Mouse (Mus musculus): ENCODE results near the gene Sema4c.

The Sema4c gene

DNA sequence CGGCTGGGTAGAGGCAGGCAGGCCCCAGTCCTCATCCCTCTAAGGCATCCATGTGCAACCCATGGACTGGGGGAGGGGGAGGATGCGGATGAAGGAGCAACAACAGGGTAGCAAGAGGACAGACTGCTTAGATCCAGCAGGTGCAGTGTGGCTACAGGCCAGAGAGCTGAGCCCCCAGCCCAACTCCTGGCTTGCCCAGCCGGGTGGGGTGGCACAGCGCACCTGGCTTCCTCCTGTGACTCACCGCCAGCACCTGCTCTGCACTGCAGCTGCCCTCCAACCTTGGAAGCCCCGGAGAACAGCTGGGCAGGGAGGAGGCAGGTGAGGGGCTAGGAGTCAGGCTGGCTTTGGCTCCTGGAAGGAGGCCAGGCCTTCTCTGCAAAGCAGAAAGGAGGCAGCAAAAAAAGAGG lies 21.8 kb upstream of the Sema4c start:
- DNase-seq (ENCODE audit: low spot score), result no peak

DNA sequence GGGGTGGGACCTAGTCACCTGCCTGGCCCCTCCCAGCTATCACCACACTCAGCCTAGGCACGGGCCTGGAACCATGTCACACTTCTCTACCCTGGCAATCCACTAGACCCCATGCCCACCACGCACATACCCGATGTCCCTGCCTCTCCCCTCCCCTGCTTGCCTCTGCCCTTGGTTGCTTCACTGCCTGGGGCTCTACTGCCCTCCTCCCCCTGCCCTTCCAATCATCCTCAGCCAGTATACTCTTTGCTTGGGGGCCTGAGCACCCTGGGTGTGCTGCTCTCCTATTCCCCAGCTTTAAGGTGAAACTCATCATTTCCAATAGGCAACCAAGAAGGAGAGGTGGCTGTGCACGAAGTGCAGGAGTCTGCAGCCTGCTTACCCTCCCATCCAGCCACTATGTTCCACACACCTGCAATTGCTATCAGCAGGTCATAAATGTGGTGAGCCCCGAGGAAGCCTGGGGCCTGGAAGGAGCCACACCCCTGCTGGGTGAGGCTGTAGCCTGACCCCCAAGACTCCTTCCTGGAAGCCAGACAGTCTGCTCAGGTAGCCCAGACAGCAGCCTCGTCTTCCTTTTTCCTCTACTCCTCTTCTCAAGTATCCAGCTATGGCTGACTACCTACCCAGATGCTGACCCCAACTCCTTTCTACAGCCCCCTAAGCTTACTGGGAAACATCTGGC lies 19.0 kb upstream of the Sema4c start:
- no peak for DNase-seq (ENCODE audit: low spot score)

DNA sequence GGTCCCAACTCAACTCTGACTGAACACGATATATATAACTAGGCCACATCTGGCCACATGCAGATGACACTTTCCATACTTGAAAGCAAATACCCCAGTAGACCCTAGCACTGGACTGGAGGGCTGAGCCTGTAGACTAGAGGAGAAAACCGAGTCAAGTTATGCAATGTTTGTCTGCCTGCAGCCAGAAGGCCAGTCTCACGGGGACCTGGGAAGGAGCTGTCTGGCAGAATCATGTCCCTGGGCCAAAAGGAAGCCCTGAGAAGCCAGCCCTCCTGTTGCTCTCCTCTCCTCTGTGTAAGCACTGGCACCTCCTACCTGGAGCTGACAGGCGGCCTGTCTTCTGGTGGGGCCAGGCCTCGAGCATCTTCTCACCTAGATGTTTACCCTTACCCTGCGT lies 17.2 kb upstream of the Sema4c start:
- no peak for DNase-seq (ENCODE audit: low spot score)

DNA sequence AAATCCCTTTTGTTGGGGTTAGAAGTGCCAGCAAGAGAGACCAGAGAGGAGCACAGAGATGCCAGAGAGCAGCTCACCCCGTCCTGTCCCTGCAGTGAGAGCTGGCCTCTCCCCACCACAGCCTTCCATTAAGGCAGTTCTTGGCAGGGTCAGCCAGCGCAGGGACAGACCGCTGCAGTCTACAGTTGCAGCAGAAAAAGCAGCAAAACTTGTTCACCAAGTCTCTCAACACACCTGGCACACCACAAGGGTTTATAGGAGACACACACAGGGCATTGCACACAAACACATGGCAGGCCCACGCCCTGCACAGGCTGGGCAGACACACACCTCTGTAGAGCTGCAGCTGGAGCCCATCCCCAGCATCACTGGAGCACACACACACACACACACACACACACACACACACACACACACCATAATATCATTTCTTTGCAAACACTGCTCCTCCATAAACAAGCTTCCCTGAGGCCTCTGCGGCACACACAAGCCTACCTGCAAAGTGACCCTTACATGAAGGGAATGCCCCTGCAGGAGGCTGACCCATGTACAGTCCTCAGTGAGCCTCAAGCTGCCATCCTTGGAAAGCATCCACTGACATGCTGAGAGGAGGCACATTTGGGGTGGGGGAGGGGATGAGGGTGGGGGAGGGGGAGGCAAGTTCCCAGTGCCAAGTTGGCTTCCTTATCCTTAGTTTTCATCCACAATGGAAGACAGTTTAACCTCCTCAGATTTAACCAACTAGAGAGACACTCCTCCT lies 16.2 kb upstream of the Sema4c start:
- no peak for DNase-seq (ENCODE audit: low spot score)

DNA sequence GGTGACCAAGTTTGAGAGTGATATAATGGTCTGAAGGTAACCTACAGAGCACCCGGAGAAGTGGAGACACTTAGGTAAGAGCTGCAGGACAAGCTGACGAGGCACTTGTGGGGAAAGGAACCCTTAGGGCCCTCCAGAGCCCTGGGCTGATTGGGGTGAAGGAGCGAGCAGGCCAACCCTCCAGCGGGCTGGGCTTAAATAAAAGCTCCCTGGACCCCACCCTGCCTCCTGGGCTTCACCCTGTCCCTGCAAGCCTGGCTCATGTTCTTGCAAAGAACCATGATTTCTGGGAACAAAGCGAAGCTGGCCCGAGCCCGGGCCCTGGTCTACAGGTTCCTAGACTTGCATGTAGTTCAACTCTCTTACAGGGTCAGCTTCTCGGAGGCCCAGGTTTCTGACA lies 15.4 kb upstream of the Sema4c start:
- DNase-seq (ENCODE audit: low spot score), result no peak

DNA sequence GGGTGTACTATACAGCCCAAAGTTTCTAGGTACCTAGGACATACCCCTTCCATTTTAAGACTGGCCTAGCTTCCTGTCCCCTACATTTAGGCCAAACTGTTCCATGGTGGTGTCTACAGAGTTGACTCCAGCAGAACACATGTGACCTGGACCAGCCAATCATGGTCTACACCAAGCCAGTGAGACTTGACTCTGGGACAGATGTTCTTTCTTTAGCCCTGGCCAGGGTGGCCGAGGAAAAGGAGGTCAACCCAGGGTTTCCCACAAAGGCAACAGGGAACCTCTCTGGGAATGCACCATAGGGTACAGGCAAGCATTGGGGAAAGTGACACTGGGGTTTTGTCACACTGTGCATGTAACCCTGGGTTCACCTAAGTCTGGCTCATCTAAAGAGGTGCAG lies 14.6 kb upstream of the Sema4c start:
- DNase-seq (ENCODE audit: low spot score), result no peak

DNA sequence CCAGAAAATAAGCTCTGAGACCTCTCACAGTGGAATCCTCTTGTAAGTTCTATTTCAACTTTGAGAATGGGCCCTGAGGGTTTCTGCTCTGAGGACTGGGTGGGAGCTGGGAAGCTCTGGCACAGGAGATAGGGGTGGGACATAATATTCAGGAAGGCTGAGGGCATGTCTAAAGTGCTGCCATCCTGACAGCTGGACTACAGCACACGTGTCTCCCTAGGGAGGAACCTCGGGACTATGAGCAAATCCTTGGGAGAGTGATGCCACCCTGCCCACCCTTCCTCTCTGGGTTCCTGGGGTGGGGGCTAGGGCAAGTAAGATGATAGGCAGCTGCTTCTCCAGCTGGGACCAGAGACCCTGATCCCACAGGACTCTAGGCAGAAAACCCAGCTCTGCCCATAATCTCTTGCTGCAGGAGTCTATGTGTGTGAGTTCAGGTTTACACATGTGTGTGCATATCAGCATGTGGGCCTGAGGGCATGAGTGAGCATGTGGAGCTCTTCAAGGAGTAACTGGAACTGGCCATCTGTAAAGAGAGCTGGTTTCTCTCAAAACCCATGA lies 14.1 kb upstream of the Sema4c start:
- peak; percentile 69 for DNase-seq (ENCODE audit: low spot score)

DNA sequence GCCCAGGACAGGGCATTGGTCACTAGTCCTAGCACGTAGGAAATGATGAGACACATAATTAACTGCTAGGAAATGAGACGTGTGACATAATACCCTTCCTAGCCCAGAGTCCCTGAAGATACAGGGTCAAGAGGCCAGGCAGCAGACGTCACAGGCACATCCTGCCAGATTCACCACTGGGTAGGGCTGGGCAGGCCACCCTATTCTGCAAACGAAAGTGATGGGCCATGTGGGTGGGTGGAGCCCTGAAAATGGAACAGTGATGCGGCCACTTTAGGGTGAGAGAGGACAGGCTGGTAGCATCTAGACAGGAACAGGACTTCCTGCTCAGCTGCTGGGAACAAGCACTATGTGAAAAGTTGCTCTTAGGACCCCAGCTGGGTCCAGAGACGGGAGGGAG lies 13.5 kb upstream of the Sema4c start:
- DNase-seq (ENCODE audit: low spot score), result peak; percentile 70

DNA sequence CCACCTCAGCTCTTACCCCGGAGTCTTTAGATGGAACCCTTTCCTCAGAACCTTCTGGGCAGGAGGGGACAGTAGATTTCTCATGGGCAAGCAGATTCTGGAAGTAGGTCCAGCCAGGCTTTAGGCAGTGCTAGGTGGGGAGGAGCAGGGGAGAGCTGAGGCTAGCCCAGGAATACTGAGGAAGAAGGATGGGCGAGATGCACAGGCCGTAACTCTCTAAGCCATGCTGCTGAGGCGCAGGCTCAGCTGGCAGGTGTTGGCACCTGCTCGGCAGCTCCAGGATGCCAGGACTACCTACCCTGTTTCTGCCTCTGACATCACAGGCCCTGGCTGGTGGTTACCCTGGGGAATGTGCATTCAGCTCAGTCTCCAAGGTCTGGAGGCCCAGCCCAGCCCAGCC lies 12.2 kb upstream of the Sema4c start:
- DNase-seq (ENCODE audit: low spot score), result no peak

DNA sequence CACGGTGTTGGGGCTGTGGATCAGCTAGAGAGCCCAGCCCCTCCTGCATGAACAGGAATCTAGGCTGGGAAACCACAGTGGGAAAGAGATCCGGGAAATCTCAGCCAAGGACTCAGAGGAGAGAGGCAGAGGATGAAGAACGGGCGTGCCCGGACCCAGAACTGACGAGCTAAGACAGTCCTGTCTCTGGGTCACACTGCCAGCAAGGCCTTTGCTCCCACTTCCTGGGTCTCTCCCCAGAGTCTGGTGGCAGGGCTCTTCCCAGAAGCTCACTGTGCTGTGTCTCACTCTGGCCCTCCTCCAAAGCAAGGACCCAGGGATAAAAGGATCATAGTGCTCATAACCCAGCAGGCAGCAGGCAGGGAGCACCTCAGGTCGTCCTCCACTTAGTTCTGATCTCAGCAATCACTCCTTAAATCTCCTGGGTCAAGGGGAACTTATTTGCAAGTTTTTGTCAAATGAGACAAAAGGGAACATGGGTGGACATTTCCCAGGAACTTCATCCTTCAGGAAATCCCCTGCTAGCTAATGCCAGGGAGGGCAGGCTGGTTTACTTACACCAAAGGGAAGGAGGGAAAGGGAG lies 11.6 kb upstream of the Sema4c start:
- no peak for DNase-seq (ENCODE audit: low spot score)

DNA sequence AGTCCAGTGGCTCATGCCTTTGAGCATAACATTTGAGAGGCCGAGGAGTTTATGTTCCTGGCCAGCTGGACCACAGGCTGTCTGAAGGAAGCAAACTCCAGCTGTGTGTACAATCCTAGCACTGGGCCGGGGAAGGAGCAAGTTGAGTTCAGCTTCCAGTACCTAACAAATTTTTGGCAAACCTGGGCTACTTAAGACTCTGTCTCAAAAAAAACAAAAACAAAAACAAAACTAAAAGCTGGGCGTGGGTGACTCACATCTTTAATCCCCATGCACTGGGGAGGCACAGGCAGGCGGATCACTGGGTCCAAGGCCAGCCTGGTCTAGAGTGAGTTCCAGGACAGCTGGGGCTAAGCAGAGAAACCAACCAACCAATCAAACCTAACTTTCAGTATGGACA lies 10.6 kb upstream of the Sema4c start:
- no peak for DNase-seq (ENCODE audit: low spot score)

DNA sequence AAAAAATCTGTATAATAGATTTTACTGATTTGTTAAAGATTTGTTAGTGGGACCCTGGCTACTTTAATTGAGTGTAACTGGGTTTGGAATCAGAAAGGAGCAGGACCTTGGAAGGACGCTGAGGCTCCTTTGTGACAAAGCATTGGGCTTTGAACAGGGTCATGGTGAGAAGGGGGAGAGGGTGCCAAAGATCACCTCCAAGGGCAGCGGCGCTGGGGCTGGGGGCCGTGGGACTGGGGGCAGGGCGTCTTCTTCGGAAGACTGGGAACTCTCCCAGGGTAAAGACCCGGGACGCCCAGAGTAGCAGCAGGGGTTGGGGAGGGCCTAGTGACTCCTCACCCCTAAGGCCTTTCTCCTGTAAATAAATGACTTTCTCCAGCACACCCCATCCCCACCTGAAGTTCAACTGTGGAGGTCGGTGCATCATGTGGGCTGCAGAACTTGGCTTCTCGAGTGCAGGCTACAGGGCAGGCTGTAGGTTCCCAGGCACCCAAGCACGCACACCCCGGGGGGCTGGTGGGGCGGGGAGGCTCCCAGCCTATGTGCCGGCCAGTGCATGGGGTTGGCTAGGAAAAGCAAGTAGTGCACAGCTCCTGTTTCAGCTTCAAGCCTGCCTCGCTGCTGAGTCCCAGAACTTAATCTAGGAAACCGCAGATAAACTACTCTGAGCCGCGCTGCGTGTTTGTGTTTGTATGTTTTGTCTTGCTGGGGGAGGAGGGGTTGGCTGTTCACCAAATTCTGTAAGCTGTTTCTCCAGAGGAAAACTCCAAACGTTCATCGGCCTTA lies 9.9 kb upstream of the Sema4c start:
- DNase-seq (ENCODE audit: low spot score), result no peak

DNA sequence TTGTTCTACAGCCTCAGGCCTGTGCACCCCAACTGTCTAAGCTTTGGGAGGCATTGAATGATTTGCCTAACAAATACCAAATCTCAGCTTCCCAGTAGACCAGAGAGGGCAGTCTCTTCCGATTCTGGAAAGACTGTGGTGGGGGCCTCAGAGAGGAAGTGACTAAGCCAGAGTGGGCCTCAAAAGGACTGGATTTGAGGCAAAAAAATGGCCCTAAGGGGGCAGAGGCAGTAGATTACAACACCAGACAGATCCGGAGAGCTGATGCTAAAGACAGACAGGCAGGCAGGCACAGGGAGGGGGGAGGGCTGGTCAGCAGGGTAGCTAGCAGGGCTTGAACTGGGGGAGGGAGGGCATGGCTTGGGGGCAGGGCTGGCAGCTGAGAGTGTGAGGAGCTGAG lies 8.3 kb upstream of the Sema4c start:
- DNase-seq (ENCODE audit: low spot score), result no peak

DNA sequence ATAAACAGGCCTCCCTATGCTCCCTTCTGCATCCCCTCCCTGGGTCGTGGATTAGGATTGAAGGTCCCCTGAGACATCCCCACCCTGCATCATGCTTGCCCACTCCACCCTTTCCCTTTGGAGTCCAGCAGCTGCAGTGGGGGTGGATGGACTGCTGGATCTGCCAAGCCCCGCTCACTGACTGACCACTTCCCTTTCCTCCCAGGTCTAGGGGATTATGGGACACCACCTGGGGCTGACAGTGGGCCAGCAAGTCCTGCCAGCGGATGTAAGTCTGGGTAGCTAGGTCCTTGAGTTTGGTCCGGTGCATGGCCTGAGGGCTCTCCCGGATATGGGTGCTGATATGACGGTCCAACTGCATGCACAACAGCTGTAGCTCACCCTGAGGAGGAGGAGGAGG lies 6.0 kb upstream of the Sema4c start:
- DNase-seq (ENCODE audit: low spot score), result no peak

DNA sequence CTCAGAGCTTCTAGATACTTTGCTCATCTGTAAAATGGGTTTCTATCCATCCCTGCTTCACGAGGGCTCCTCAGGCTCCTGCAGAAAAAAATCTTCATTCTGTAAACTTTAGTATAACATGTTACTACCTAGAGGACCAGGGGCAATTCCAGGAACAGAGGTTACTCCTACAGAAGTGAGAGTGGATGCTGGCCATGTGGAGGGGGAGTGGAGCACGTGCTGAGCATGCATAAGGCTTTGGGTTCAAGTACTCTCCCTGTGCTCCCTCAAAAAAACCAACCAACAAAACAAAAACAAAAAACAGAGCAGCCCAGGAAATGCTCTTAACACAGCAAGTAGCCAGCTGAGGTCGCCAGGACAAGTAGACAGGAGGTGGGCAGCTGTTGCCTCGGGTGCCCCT lies 5.5 kb upstream of the Sema4c start:
- DNase-seq (ENCODE audit: low spot score), result no peak

DNA sequence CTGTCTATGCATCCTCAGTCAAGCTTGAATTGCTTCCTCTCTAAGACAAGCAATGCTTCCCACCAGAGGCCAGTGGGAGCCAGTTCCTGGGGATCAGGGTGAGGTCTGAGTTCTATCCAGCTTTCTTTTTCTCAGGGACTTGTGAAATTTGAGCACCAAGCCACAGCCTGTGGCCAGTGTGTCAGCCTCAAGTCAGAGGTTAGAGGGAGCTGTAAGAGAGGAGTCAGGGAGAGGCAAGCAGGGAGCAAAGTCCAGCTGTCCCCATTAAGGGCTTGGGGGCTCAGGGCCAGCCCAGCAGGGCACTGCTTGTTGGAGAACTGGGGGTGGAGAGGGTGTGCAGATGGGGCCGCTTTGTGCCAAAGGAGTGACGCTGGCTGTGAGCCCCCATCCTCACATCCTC lies 5.0 kb upstream of the Sema4c start:
- no peak for DNase-seq (ENCODE audit: low spot score)

DNA sequence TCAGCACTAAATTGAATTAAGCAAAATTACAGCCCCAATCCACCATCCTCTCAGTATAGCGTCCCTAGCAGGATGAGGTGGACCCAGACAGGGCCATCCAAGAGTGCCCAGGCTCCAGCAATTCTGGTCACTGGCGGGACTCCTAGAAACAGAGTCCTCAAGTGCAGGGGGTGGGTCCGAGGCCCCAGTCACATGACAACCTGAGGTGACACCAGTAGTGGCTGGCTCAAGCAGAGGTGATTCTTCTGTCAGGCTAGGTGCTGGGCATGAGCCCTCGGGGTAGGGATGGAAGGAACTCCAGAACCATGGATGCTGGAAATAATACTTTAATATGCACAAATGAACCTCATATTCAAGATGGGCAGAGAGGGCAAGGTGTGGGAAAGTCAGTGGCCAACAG lies 4.2 kb upstream of the Sema4c start:
- peak; percentile 55 for DNase-seq (ENCODE audit: low spot score)

DNA sequence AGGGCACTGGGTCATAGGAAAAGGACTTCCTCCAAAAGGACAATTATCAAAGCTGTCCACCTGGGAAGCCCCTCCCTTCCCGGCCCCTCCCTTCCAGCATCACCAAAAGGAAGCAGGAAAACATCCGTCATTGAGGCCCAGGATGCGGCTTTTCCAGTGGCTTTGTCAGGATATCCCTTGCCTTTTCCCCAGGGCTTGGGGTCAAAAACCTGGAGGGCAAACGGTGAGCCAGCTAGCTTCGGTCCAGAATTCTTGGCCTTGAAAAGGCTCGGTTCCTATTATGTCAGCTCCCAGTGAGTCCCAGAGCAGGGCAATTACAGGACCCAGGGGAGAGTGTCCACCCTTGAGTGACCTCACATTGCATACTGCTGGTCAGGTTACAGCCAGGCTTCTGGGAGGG lies 2.8 kb upstream of the Sema4c start:
- DNase-seq (ENCODE audit: low spot score), result no peak

DNA sequence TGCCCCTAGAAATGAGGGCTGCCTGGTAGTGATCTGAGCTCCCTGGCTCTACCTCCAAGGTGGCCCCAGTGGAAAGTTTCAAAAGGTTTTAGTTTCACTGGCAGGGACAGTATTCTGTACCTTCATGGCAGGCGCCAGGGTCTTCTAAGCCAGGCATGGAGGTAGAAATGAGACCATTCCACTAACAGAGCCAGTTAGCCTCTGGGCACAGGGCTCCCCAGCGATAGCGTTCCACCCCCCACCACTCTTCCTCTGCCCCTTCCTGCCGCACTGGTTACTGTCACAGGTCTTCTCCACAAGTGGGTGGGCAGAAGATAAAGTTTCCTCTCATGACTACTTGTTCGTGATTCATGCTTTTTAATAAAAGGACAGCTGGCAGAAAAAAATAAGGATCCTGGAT lies 1.7 kb upstream of the Sema4c start:
- no peak for DNase-seq (ENCODE audit: low spot score)

DNA sequence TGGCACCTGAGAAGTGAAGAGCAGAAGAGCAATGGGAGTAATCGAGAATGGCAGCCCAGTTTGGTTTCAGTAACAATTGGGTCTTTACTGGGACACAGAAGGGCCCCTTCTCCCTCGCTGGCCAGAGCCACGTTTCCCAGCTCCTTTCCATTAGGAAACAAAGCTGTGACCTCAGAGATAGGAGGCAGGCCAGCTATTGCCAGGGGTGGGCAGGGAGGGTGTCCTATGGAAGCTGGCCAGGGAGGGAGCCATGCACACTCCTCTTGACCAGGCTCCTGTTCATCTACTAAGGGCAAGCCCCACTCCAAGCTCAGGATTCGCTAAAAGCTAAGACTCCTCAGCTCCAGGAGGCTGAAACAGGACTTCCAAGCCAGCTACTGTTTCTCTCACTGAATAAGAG lies 1.1 kb upstream of the Sema4c start:
- DNase-seq (ENCODE audit: low spot score), result peak; percentile 79

DNA sequence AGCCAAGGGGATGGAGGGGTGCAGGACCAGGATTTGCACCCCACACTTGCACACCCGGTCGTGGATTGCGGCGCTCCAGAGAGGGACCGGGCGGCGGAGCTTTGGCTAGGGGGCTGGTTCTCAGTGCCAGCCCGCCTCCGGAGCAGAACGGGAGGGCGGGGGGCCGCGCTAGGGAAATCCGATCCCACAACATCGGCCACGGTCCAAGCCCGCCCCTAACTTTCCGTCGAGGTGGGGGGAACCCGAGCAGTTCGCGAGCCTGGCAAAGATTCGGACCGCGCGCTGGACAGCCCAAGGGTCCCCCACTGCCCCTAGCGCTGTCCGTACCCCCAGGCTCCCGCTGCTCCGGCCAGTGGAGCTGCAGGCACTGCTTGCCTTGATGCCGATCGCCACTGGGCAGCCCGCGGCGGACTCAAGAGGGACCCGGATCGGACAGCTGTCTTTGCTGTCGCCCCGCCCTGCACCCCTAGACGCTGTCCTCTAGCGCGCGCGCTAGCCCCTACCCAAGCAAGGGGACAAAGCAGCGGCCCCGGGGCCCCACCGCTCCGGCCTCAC lies 615 bp downstream of the Sema4c start:
- DNase-seq (ENCODE audit: low spot score), result peak; percentile 76
